Mouse (Mus musculus) heart, postnatal 4 days (tissue): ENCODE data around the gene Phldb3. TPM values are rescaled to one million over a fixed set of nuclear protein-coding genes. Genes with fewer than 3 reads are reported as not detected.

Experiments used
- DNase-seq: peaks from one replicate; pipeline ENCODE4 v3.0.0; 2021
- total RNA-seq, 2 experiments: library from RNA; stranded (reverse); gene quantifications; 2 replicates each; pipeline ENCODE4 v1.2.3; 2021

Gene Phldb3
- under 1 TPM; 0.57 to 0.61 TPM for total RNA-seq

DNA sequence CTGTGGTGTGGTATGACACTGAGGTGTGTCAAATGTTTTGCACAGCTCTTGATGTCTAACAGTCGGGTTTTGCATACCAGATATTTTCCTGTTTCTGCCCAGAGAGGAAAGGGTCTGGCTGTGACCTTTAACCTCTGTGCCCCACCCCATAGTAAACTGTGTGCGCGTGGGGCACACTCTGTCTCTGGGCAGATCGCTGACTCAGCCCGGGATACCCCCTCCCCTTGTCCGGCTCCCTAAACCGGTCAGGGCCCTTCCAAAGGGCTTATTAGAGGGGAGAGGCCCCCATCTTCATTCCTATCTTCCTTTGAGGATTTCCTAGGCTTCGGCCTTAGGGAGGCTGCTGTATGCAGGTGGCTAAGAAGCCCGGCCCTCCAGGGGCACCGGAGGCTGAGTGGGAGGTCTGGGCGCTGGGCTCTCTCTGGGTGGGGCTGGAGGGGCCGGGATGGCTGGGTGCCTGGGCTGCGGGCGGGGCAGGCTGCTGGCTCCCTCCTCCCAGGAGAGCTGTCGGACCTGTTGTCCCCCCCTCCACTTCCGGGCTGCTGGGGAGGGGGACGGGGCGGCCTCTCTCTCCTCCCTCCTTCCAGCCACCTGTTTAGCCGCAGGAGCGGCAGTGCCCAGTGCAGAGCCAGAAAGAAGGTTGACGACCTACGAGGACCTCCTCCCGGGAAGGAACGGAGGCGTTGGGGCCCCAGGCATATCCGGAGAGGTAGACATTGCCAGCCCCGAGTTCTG is at the start of gene Phldb3:
Phldb3 (plus strand) TSS at position 620 of the 735 bp plus-strand sequence.
- no peak for DNase-seq

DNA sequence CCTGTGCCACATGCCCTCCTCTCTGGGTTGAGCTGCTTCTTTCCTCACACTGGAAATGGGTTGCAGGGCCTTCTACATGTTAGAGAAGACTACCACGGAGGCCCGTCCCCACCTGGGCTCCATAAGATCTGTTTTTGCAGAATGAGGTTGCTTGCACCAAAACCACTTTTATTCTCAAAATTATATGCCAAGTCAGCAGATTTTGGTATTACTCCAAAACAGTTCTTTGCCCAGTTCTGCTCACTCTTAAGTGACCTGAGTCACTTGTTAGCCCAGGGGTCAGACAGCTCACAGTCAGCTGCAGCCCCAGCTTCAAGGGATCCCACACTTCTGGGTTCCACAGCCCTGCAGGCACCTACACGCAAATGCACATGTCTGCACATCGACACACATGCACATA is 49.1 kb upstream of the Phldb3 start:
- no peak for DNase-seq

DNA sequence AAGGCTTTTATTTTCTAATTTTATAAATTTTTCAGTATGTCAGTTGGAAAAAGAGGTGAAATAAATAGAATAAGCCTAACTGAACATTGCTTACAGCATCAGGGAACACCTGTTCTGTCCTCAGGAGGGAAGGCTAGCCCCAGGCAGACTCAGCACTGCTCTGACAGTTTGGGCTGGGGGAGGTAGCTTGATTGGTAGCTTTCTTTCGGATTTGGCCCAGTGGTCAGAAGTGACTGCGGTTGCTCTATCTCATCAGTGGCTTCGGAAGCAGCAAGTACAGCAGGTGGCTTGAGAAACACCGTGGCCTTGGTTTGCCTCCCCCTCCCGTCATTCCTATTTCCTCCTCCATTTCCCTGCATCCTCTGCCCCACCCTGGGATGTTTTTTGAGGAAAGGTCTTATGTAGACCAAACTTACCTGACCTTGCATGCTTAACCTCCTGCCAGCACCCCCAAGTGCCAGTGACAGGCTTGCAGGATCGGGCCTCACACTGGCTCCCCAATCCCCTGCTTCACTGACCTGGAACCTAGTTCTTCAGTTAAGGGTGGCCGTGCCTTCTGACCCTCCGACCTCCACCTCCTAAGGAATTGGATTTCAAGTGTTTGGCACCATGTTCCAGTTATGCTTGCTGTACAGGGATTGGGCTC is 47.2 kb upstream of the Phldb3 start:
- DNase-seq, result no peak

DNA sequence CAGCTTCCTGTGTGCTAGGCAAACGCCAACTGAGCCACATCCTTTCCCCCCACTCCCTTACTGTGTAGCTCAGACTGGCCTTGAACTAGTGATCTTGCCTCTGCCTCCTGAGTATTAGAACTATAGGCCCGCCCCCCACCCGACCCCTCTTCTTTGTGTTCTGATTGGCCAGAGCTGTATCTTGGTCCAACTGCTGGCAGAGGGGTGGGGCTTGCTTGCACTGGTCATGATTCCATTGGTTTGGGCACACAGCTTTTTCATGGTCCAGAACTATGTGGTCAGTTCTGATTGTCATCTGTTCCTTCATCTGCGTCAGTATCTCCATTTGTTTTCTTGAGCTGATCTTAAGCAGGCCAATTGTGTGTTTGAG is 46.7 kb upstream of the Phldb3 start:
- no peak for DNase-seq

DNA sequence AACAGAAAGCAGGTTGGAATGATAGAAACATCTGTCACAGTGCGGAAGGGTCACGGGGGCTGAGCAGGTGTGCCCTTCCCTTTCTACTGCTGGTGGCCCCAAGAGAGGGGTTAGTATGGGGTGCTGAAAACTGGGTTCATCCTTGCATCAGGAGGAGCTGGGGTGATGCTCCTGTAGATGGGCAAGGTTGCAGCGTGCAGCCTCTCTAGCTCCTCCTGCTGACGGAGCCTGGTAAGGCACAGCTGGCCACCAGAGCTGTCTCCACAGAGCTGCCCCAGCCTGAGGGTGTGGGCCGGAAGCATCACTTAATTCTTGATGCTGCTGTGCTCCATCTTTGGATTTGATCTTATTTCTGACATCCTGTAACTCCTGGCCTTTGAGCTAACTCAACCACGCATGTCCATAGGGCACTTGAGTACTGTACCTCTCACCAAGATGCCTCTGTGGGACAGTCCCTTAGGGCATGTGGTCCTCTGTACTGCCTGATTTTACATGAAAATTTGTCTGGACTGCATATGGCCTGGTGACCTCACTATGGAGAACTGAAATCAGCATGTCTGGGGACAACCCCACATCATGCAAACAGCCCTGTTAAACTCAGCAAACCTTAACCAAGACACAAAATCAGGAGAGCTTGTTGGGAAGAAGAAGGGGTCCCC is 45.8 kb upstream of the Phldb3 start:
- peak; percentile 85 for DNase-seq

DNA sequence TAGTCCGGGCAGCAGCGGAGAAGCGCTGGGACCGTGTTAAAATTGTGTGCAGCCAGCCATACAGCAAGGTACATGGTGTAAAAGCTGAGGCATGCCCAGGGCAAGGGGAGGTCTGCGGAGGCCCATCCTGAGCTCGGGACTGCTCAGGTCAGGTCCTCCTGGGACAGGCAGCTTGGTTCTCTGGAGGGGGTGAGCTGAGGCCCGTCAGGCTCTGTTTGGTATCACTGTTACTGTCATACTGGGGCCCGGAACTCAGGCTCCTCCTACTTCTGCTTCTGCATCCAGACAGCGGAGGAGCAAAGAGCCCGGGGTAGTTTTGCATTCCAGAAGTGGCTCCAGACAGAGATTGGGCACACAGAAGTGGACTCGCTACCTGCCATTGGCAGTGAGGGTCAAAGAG is 44.9 kb upstream of the Phldb3 start:
- DNase-seq, result no peak

DNA sequence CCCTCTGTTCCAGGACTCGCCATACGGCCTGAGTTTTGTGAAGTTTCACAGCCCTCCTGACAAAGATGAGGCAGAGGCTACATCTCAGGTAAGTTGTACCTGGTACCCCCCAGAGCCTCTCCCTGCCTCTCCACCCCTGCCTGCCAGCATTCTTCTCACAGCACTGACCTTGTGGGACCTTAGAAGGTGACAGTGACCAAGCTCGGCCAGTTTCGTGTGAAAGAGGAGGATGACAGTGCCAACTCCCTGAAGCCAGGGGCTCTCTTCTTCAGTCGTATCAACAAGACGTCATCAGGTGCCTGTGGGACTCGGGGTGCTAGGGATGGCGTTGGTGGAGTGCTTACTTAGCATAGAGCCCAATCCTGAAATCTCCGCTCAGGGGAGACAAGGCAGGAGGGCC is 44.4 kb upstream of the Phldb3 start:
- no peak for DNase-seq

DNA sequence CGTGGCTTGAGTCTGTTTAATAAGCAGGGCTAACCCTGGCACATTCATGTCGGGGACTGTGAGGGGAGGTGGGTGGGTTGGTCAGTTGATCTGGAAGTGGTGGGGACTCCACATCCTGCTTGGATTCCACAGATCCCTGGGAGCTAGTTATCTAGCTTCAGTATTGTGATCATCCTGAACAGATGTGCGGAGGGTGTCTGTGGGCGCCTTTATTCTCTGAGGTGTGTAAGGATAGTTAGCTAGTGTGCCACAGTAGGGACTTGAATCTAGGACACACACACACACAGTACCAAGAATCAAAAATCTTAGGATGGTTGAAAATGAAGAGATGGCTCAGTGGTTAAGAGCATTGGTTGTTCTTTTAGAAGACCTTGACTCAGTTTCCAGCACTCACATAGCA is 42.1 kb upstream of the Phldb3 start:
- no peak for DNase-seq

DNA sequence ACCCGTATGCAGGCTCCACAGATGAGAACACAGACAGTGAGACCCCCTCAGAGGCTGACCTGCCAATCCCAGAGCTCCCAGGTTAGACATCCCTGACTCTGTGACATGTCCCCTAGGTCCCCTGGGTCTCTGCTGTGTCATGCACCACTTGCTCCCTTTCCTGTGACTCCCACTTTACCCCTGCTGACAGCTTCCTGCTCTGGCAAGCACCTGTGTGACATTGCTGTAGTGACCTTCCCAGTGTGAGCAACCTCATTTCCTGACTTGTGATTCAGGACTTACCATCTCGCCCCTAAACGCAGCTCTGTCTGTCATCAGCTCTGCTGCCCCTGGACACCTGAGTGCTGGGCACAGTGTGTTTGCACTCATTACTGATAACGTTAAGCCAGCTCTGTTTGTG is 39.5 kb upstream of the Phldb3 start:
- DNase-seq, result no peak

DNA sequence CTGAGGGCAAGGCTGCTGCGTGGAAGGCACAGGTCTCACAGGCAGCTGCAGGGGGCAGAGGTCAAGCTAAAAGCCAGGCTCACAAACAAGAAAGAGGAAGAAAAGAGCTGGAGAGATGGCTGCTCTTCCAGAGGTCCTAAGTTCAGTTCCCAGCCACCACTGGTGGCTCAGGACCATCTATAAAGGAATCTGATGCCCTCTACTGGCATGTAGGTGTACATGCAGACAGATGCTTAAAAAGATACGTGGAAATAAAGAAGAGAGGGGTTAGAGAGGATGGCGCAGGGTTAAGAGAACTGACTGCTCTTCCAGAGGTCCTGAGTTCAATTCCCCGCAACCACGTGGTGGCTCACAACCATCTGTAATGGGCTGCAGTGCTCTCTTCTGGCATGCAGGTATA is 38.1 kb upstream of the Phldb3 start:
- DNase-seq, result no peak

DNA sequence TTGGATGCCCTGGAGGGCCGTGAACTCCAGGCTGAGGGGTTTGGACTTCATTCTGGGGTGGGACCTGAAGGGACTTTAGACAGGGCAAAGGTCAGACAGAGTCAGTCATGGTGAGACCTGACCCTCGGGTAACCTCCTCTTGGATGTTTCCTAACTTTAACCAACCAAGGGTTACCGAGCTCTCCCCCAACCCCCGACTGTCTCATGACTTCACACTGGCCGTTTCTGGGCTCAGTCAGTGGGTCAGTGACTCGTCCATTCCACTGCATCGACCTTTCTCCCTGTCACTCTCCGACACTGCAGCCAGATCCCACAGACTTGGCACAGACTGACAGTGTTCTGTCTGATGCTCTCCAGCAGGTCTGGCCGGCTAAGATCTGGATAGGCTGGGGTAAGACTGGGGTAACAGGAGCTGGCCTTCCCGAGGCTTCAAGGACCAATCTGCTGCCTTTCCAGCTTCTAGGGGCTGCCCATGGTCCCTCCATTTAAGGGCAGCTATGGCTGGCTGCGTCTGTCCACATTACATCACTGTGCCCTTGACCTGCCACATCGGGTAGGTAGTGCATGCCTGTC is 36.3 kb upstream of the Phldb3 start:
- DNase-seq, result no peak

DNA sequence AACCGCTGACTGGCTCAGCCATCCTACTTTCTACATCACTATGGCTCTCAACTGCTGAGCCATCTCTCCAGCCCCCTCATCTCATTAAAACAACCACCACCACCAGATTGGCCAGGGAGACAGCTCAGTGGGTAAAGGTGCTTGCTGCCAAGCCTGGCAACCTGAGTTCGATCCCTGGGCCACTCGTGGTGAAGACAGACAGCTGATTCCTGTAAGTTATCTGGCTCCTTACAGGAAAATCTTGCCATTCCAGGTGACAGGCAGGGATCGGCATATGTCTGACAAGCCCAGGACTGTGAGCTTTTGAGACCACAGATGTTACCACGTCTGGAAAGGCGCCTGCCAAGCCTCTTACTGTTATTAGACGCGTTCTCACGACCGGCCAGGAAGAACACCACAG is 32.8 kb upstream of the Phldb3 start:
- DNase-seq, result no peak

DNA sequence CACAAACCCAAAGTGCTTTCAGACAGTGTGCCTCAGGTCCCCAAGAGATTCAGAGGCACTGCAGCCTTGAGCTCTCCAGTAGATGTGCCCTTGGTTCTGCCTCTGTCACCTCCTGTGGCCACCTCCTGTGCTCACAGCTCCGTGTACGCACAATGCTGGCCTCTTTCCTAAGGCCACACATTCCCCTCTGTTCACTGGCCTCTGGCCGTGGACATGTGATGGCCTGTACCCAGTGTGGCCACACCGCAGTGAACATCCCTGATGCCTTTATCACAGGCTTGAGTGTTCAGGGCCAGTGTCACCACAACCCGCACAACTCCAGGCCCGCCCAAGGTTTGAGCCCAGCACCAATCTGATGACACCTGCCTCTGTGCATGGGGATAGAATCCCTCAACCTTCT is 25.7 kb upstream of the Phldb3 start:
- DNase-seq, result no peak

DNA sequence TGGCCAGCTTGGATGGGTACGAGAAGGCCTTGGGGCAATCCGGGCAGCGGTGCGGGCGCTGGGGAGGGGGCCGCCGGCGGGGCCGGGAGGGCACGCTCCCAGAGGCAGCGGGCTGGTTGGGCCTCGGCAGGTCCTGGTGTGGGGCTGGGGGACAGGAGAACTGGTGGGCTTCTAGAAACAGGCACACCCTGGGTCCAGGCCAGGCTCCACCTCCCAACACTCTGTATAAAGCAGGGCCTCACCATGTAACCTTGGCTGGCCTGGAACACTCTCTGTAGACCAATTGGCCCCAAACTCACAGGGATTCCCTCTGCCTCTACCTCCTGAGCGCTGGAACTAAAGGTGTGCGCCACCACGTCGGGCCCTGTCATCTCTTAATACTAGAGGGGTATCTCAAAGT is 24.6 kb upstream of the Phldb3 start:
- DNase-seq, result no peak

DNA sequence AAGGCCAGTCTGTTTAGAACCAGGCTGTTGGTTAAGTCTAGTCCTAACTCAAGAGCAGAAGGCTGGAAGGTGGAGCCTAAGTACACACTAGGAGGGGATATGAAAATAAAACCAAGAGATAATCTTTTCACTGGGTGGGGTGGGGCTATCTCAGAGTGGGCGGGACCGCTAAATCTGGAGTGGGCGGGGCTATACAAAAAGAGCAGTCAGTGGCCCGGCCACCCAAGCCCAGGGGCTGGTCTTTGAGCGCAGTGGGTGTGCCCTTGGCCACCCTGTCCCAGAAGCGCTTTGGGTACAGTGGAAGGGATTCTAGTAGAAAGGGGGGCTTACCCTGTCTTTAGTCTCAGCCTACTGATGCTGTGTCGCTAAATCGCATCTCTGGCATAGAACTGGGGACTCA is 23.7 kb upstream of the Phldb3 start:
- no peak for DNase-seq

DNA sequence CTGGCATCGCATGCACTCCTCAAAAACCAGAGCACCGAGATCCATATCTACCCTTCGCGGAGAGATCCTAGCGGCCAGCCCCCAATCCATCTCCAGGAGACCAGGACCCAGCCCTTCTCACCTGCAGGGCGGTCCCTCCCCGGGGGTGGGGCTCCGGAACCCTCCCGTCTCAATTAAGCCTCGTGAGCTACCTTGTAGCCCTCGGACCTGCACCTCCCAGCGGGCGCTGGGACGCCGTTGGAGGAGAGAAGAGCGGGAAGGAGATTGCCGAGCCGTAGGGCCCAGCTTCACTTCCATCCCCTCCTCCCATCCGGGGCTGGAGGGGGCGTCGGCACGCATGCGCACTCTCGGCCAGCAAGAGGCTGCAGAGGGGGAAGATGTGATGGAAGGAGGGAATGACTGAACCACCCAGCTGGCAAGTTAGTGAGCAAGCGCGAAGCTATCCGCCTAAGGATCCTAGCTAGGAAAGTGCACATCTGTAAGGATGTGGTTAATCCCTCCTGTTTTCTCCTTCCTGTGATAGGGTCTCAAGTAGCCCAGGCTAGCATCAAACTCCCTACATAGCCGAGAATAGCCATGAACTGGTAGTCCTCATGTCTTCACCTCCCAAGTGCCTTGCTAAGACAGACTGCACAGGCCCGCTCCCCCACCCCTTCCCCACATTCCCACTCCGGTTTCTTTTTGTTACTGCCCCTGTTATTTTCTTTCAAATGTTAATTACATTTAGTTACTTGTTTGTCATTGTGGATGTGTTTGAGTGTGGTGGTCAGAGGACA is 23.0 kb upstream of the Phldb3 start, which contains the start of the genes Ethe1 and Zfp575:
Ethe1 (plus strand) TSS at position 214 of the 776 bp plus-strand sequence.
Zfp575 (minus strand) TSS at position 312 of the 776 bp plus-strand sequence.
- peak; percentile 80 for DNase-seq

DNA sequence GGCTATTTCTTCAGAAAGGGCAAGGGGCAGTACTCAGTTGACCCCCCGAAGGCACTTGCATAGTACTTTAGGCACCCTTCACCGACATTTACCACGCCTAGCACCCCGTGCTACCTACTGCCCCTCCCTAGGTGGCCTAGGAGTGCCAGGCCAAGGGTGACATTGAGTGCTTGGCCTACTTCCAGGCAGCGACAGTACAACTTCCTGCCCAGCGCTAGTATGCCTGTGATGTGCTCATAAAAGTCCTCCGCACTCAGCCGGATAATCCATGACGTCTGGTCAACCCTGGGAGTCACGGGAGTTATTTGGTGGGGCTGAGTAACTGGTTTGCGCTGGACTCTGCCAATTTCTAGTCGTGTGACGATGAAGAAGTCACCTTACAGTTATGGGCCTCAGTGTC is 22.2 kb upstream of the Phldb3 start:
- DNase-seq, result peak; percentile 67

DNA sequence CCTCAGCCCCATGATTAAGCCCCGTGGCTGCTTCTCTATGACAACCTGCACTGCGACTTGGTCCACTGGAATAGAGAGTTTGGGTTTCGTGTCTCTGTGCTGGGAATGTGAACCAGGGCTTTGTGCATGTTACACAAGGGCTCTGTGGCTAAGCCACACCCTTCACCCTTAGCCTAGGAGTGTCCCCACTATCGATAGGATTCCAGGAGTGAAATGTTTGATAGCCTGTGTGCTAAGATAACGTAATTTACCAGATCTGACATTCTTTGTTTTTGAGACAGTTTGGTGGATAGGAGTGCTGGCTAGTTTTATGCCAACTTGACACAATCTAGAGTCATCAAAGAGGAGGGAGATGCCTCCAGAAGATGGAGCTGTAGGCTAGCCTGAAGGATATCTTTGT is 18.8 kb upstream of the Phldb3 start:
- no peak for DNase-seq

DNA sequence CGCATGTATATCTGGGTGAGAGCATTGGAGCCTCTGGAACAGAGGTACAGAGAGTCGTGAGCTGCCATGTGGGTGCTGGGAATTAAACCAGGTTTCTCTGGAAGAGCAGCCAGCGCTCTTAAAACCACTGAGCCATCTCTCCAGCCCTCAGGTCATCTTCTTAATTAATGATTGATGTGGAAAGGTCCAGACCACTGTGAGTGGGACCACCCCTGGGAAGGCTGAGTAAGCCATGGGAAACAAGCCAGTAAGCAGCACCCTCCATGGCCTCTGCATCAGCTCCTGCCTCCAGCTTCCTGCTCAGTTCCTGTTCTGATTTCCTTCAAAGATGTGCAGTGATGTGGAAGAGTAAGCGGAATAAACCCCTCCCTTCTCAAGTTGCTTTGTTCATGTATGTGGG is 18.4 kb upstream of the Phldb3 start:
- no peak for DNase-seq

DNA sequence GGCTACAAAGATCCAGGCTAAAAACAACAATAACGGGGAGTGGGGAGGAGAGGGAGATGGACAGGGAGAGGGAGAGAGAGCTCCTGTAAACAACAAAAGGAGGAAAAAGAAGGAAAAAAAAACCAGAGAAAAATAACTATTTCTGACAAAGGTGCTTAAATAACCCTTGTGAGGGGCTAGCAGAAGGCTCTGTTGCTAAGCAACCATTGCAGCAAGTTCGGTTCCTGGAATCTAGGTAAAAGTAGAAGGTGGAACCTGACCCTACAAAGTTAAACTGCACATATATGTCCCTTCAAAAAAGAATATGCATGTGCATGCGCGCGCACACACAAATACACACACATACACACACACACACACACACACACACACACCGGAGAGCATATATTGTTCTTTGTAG is 17.8 kb upstream of the Phldb3 start:
- DNase-seq, result no peak

DNA sequence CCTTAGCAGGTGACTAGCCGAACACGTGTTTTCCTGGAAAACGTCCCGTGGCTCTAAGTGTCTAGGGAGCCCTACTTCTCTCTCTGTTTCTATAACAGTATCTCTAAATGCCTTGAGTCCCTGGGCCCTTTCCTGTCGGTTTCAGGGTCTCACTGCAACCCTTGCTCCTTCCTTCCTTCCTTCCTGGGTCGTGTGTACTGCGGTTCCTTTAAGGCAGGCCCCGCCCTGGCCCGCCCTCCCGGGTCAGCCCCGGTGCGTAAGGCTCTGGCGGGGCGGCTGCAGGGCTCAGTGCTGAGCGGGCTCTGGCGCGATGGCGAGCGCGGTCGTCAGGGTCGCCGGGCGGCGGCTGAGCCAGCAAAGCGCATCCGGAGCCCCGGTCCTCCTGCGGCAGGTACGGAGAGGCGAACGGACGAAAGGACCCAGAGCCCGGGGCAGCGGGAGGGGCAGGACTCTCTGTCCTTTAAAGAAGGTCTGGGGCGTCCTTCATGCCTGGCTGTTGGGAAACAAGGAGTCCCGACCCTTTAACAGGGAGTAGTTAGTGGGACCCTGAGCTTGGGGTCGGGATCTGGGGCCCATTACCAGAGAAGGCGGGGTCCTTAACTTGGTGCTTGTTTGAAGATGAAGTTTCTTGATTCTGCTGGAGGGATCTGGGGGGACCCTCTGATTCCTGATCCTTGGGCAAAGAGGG is 16.8 kb upstream of the Phldb3 start:
- peak; percentile 77 for DNase-seq

DNA sequence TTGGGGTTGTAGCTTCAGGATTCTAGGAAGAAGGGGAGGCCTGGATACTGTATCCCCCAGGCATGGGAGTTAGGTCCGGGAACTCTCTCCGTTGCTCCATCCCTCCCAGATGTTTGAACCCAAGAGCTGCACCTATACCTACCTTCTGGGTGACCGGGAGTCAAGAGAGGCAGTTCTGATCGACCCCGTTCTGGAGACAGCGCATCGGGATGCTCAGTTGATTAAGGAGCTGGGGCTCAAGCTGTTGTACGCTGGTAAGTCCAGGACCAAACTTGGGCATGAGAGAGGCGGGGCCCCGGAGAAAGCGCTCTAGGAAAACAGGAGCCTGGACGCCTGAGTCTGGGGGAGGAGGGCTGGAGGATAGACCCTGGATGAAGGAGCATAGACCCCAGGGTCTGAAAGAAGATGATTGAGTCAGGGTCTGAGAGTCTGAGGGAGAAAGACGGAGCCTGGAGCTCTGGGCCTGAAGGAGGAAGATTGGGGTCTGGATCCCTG is 16.2 kb upstream of the Phldb3 start:
- DNase-seq, result no peak
